Mouse (Mus musculus): ENCODE data around the gene Clec11a.

DNA sequence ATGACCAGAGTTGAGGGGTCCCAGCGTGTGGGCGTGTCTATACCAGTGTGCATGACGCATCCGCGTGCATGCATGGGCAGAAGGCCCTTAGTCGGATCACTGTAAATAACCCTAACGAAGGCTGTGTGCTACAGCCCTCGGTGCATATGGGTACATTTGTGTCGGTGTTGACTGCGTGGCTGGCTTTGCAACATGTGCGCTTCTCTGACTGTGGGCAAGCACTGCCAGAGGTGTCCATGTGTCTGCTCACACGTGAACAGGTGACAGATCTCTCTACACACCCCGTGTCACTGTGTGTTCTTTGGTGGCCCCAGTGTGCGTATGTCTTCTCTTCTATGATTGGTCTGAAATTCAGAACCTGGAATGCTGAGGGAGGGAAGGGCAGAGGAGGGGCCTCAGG, 27.4 kb upstream of the Clec11a start:
- TF ChIP-seq POLR2A (IDR thresholded peaks at IDR 0.05; ENCODE audit: borderline replicate concordance, extremely low read depth, low read depth, low read length) (no peak), CTCF (IDR thresholded peaks at IDR 0.05; ENCODE audit: insufficient read depth, low read length) (no peak)

Data from lung, adult 2 months (tissue).